ENCODE assay signal across 29 mouse cellular contexts in the genomic region with DNA sequence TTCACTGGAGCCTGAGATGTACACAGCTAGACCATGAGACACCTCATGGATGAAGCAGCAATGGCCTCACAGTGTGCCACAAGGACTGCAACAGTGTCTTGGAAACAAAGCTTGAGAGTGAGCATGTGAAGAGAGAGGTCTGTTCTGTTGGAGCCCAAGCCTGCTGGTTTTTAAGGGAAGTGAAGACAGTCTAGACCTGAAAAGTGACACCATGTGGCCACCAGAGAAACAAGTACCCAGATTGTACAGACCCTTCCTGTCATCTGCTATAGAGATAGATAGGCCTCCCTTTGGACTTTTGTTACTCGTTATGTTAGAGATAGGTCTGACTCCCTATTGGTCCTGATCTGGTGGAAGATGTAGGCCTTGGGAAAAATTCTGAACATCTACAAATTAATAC. TPM values are rescaled to one million over a fixed set of nuclear protein-coding genes. Genes with fewer than 3 reads are reported as not detected.
DNase-seq lines count a peak whose midpoint lies in the region; ATAC-seq and TF ChIP-seq lines count a peak whose summit lies in the region.
"Had no signal": no experiment of that assay in that cellular context is flagged by ENCODE, and none has a peak within 500 bp of the region (broad histone marks: within the 10 kb centered on the region; RNA-seq: fewer than 3 reads in every experiment).

No protein-coding gene starts in this region.

- peak; percentile 14 for DNase-seq in CD4-positive, CD25-positive, alpha-beta regulatory T cell, adult 2 months (ENCODE audit: low read depth, low spot score)
- no peak for DNase-seq in liver, postnatal 0 days
- no peak for DNase-seq in liver, embryonic 11.5 days (ENCODE audit: low spot score)
- peak; percentile 33 to 43 for DNase-seq in B cell, adult 2 months
- no peak for DNase-seq in layer of hippocampus, adult 11-12 months (ENCODE audit: low spot score)
- DNase-seq: adrenal gland, adult 8-10 months; cerebellum, adult 8-10 months; forebrain, postnatal 0 days; heart, postnatal 4 days; kidney, adult 11 months; kidney, postnatal 25 days; layer of hippocampus, postnatal 36 days; left cerebral cortex, postnatal 4 days; liver, embryonic 13.5 days; lung, adult 2 months; lung, postnatal 10 days; thymus, postnatal 4 days had no signal

- no peak overlapping the region for H3K27ac ChIP-seq in liver, postnatal 0 days (ENCODE audit: low read depth)
- no peak overlapping the region for H3K27ac ChIP-seq in liver, embryonic 11.5 days (ENCODE audit: low read depth, low read length)
- H3K27ac ChIP-seq in forebrain, embryonic 15.5 days (replicated peaks), result no peak overlapping the region
- H3K27ac ChIP-seq: heart, embryonic 10.5 days; hindbrain, embryonic 13.5 days; kidney, embryonic 15.5 days; liver, embryonic 13.5 days; midbrain, embryonic 12.5 days; neural tube, embryonic 12.5 days had no signal

- H3K4me1 ChIP-seq in liver, postnatal 0 days (ENCODE audit: insufficient read depth), result no peaks in the 10 kb centered on the region
- H3K4me1 ChIP-seq in liver, embryonic 11.5 days (replicated peaks; ENCODE audit: control insufficient read depth, insufficient read depth, low read length), result no peaks in the 10 kb centered on the region
- no peaks in the 10 kb centered on the region for H3K4me1 ChIP-seq in forebrain, embryonic 15.5 days
- H3K4me1 ChIP-seq: heart, embryonic 10.5 days; hindbrain, embryonic 13.5 days; kidney, embryonic 15.5 days; liver, embryonic 13.5 days; midbrain, embryonic 12.5 days; neural tube, embryonic 12.5 days had no signal

- no peak for TF ChIP-seq EP300 in liver, postnatal 0 days (IDR thresholded peaks at IDR 0.05; ENCODE audit: low read depth)

- H3K4me2 ChIP-seq in liver, postnatal 0 days (ENCODE audit: low read depth, low read length), result no peak overlapping the region
- H3K4me2 ChIP-seq in liver, embryonic 11.5 days, result no peak overlapping the region
- H3K4me2 ChIP-seq in forebrain, embryonic 15.5 days (replicated peaks), result no peak overlapping the region
- H3K4me2 ChIP-seq: hindbrain, embryonic 13.5 days; kidney, embryonic 15.5 days; liver, embryonic 13.5 days; midbrain, embryonic 12.5 days; neural tube, embryonic 12.5 days had no signal

- WGBS in liver, postnatal 0 days (ENCODE audit: insufficient replicate concordance), result 52% methylated on average over 1 of the region's 1 CpGs
- WGBS in liver, embryonic 11.5 days, result 66% methylated on average over 1 of the region's 1 CpGs
- 91% methylated on average over 1 of the region's 1 CpGs for WGBS in forebrain, embryonic 15.5 days

- no peaks in the 10 kb centered on the region for H3K27me3 ChIP-seq in liver, postnatal 0 days (ENCODE audit: insufficient read depth, low read length)
- no peaks in the 10 kb centered on the region for H3K27me3 ChIP-seq in liver, embryonic 11.5 days (replicated peaks; ENCODE audit: control insufficient read depth, insufficient read depth, low read length)
- no peaks in the 10 kb centered on the region for H3K27me3 ChIP-seq in forebrain, embryonic 15.5 days
- H3K27me3 ChIP-seq: hindbrain, embryonic 13.5 days; kidney, embryonic 15.5 days; liver, embryonic 13.5 days; megakaryocyte, embryonic 14.5 days; midbrain, embryonic 12.5 days; neural tube, embryonic 12.5 days had no signal

- H3K4me3 ChIP-seq in liver, postnatal 0 days (ENCODE audit: low read depth, low read length), result no peak overlapping the region
- H3K4me3 ChIP-seq in liver, embryonic 11.5 days (ENCODE audit: low read depth, low read length), result no peak overlapping the region
- no peak overlapping the region for H3K4me3 ChIP-seq in forebrain, embryonic 15.5 days
- H3K4me3 ChIP-seq: erythroblast, embryonic 14.5 days; heart, embryonic 10.5 days; hindbrain, embryonic 13.5 days; kidney, embryonic 15.5 days; liver, embryonic 13.5 days; megakaryocyte, embryonic 14.5 days; midbrain, embryonic 12.5 days; myocyte; neural tube, embryonic 12.5 days had no signal

- no peaks in the 10 kb centered on the region for H3K36me3 ChIP-seq in liver, postnatal 0 days (replicated peaks; ENCODE audit: insufficient read depth, low read length)
- no peaks in the 10 kb centered on the region for H3K36me3 ChIP-seq in liver, embryonic 11.5 days (ENCODE audit: control insufficient read depth, insufficient read depth, low read length)
- no peaks in the 10 kb centered on the region for H3K36me3 ChIP-seq in forebrain, embryonic 15.5 days
- H3K36me3 ChIP-seq: G1E; heart, embryonic 10.5 days; hindbrain, embryonic 13.5 days; kidney, embryonic 15.5 days; liver, embryonic 13.5 days; midbrain, embryonic 12.5 days; neural tube, embryonic 12.5 days had no signal

- no peak for ATAC-seq in CD4-positive, CD25-positive, alpha-beta regulatory T cell, adult 4 months
- no peak for ATAC-seq in liver, postnatal 0 days
- no peak for ATAC-seq in liver, embryonic 11.5 days (replicated peaks; ENCODE audit: low FRiP score)
- ATAC-seq in megakaryocyte progenitor cell, adult 5-6 weeks (replicated peaks; ENCODE audit: poor library complexity), result peak; percentile 53
- no peak for ATAC-seq in forebrain, embryonic 15.5 days (replicated peaks)
- ATAC-seq: forebrain, postnatal 0 days had no signal

- no peaks in the 10 kb centered on the region for H3K9me3 ChIP-seq in liver, postnatal 0 days (ENCODE audit: low read length)
- H3K9me3 ChIP-seq in liver, embryonic 11.5 days (ENCODE audit: control insufficient read depth, low read length), result no peaks in the 10 kb centered on the region
- no peaks in the 10 kb centered on the region for H3K9me3 ChIP-seq in forebrain, embryonic 15.5 days
- H3K9me3 ChIP-seq: G1E; heart, embryonic 10.5 days; hindbrain, embryonic 13.5 days; kidney, embryonic 15.5 days; liver, embryonic 13.5 days; megakaryocyte, embryonic 14.5 days; midbrain, embryonic 12.5 days; neural tube, embryonic 12.5 days had no signal

- no peak overlapping the region for H3K9ac ChIP-seq in liver, postnatal 0 days (replicated peaks)
- no peak overlapping the region for H3K9ac ChIP-seq in liver, embryonic 11.5 days (ENCODE audit: low read depth, low read length)
- no peak overlapping the region for H3K9ac ChIP-seq in forebrain, embryonic 15.5 days (replicated peaks)
- H3K9ac ChIP-seq: forebrain, postnatal 0 days; hindbrain, embryonic 13.5 days; kidney, embryonic 15.5 days; liver, embryonic 13.5 days; midbrain, embryonic 12.5 days; neural tube, embryonic 12.5 days had no signal

- peak; percentile 34; the same call in 1 of the 2 replicates for TF ChIP-seq CTCF in liver, postnatal 0 days (IDR thresholded peaks at IDR 0.05; ENCODE audit: low read depth)

RNA-seq across cellular contexts. Expression of gene 4930523C07Rik, which starts 45.8 kb away (rescaled TPM):
- 100 to 1,000 TPM; 212 to 238 TPM for polyA plus RNA-seq in CD4-positive, CD25-positive, alpha-beta regulatory T cell, adult 4 months (2017; shearing (Covaris generic))
- polyA plus RNA-seq in liver, postnatal 0 days (2015; fragmentation: Nextera tagmentation; extraction: Ambion mirVana), result 16.5 and 23.0 TPM in 2 replicates
- 13.2 and 19.0 TPM in 2 replicates for polyA plus RNA-seq in liver, embryonic 11.5 days (2014; fragmentation: Nextera tagmentation; extraction: Ambion mirVana)
- 55.5 and 56.9 TPM in 2 replicates for total RNA-seq in megakaryocyte progenitor cell, adult 5-6 weeks (2015)
- 39.0 and 59.1 TPM in 2 replicates for total RNA-seq in megakaryocyte progenitor cell, adult 5-6 weeks (2017)
- polyA plus RNA-seq in forebrain, embryonic 15.5 days (2015; fragmentation: Nextera tagmentation; extraction: Ambion mirVana), result 2.1 and 2.7 TPM in 2 replicates
- polyA plus RNA-seq: G1E had no signal

Comparison
In these comparisons a context has a peak if more than half of its experiments do, and no peak if none do; other contexts are left out.
1. DNase-seq: peak in CD4-positive, CD25-positive, alpha-beta regulatory T cell, adult 2 months (single experiment) and B cell, adult 2 months (2 of 2); none in liver, postnatal 0 days (single experiment), liver, embryonic 11.5 days (single experiment) and layer of hippocampus, adult 11-12 months (single experiment).